Mouse (Mus musculus) kidney, adult 18-20 months (tissue): Measurements from ENCODE around the gene Tgm4.
A peak's percentile ranks its signal among the peaks of the same experiment; 100 is the strongest.

Source experiments
- DNase-seq: peaks from one replicate; pipeline ENCODE4 v3.0.0; 2021

The Tgm4 gene

GRCm38 (mm10) chr9:123109188-123109587, 74.7 kb downstream of the Tgm4 start:
- DNase-seq = no peak

DNA sequence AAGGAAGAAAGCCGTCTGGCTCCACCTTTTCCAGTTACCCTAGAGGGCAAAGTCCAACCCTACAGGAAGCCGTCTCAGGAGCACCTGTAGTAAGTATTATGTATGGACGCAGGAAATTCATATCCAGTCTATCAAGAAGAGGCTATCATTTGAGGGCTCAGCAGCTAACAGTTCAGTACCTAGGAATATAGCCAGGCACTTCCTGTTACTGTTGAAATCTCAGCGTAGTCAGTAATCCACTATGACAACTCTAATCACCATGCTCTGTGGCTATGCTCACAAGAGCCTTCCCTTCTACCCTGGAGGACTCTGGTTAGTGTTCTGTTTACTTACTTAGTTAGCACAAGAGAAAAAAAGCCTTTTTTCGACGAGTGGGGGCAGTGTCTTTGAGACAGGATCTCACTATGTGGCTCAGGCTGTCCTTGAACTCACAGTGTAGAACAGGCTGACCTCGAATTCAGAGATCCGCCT, 77.3 kb downstream of the Tgm4 start:
- no peak for DNase-seq

DNA sequence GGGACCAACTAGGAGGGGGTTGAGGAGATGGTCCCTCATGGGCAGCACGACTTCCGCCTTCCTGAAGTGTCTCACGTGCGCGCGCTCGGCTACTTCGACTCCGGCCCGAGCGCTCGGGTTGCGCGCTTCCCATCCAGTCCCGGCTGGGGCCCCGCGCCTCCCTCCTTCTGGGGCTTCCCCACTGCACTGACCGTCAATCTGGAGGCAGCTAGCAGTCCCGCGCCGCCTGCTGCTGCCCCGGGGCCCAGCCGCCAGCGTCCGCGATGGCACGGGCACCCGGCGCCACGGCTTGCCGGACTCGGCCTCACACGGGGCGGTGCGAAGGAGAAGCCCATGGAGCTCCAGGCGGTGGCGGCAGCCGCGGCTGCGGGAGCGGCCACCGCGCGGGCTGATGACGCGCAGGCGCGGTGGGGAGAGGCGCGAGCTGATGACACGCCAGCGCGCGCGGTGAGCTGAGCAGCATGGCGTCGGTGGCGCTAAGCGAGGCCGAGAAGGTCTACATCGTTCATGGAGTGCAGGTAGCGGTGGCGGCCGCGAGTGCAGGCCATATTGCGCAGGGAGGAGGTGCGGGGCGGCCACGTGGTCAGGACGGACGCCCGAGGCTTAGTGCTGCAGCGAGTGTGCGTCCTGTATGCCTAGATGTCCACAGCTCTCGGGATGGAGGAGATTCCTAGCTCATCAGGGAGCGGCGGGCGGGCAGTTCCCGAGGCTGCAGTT, 78.4 kb downstream of the Tgm4 start, which contains the start of the genes Zdhhc3 and Exosc7:
Gene Zdhhc3, minus strand, starts transcription at position 401 of the 717 bp plus-strand sequence.
Gene Exosc7, plus strand, starts transcription at position 411 of the 717 bp plus-strand sequence.
- DNase-seq = peak; percentile 91

DNA sequence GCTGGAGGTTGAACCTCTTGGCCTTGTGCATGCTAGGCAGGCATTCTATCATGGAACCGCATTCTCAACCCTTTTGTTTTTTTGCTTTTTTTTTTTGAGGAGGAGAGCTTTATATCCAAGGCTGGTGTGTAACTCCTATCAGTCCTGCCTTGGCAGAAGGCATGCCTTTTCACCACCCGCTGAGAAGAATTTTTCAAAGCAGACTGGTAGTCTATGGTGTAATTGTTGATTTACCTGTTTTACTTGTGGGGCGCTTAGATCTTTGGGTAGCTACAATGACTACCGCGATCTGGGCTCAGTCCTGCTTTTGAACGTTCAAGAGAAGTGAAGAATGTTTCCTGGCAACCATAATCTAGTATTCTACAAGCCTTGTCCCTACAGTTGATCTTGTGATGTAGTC, 79.4 kb downstream of the Tgm4 start:
- no peak for DNase-seq

GRCm38 (mm10) chr9:123115566-123115965, 81.0 kb downstream of the Tgm4 start:
- no peak for DNase-seq
